Mouse (Mus musculus): Measurements from ENCODE around the gene Tmtc1. TPM values are rescaled to one million over a fixed set of nuclear protein-coding genes. Genes with fewer than 3 reads are reported as not detected.

Tmtc1 gene
- total and polyA plus RNA-seq, 2 experiments: 0.16 to 0.46 TPM

DNA sequence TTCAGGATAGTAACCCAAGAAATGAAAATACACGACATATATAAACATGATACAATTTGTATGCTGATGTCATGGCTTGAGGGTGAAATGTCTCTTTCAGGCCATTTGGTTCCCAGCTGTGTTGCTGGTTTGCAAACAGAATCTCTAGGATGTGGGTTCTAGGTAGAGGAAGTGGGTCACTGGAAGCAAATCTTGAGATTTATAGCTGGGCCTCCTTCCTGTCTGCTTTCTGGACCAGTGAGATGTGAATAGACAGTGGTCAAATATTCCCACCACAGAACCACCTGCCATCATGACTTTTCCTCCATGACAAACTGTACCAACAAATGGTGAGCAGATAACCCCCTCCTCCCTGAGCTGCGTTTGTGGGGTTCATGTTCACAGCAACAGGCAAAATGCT, 186.4 kb downstream of the Tmtc1 start:
- Histone ChIP-seq H3K27me3 (ENCODE audit: control insufficient read depth, insufficient read depth, low read length) (no peaks in the 10 kb centered on the region), H3K36me3 (ENCODE audit: control insufficient read depth, insufficient read depth, low read length) (no peaks in the 10 kb centered on the region), H3K4me3 (ENCODE audit: insufficient read depth, low read depth, low read length) (no peak overlapping the region), H3K79me2 (ENCODE audit: control insufficient read depth, insufficient read depth, low read length) (no peaks in the 10 kb centered on the region), H3K27ac (replicated peaks; ENCODE audit: insufficient read depth, low read depth, low read length) (no peak overlapping the region), H3K9ac (ENCODE audit: low read depth, low read length) (no peak overlapping the region), H3K4me1 (ENCODE audit: control insufficient read depth, insufficient read depth, low read length) (no peaks in the 10 kb centered on the region)
- WGBS: 88% methylated on average over 2 of the region's 2 CpGs
- TF ChIP-seq POLR2A (IDR thresholded peaks at IDR 0.05; ENCODE audit: extremely low read depth, insufficient read depth, low read length) (no peak), CTCF (IDR thresholded peaks at IDR 0.05; ENCODE audit: low read depth, low read length) (no peak)
- no peak for DNase-seq (ENCODE audit: extremely low read depth, low read depth, low spot score)

DNA sequence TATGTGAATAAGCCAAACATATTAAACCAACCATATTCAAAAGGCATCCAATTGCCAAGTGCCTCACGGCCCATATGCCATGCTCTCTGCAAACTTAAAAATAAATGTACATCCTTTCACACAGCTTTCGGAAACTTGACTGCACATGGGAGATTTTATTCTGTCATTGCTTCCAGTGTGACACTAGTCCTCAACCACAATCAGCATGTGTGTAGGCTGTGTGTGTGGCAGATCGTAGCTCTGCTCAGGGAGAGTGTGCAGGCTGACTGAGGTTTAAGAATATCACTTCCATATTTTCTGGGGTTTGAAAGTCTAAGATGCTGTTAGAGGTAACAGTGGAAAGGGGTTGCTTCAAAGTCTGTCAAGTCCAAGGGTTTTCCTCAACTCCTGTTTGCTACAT, 188.1 kb downstream of the Tmtc1 start:
- no peak overlapping the region for H3K9ac ChIP-seq (ENCODE audit: low read depth, low read length)
- H3K4me3 ChIP-seq (ENCODE audit: insufficient read depth, low read depth, low read length): no peak overlapping the region
- no peak overlapping the region for H3K27ac ChIP-seq (replicated peaks; ENCODE audit: insufficient read depth, low read depth, low read length)
- no peaks in the 10 kb centered on the region for H3K4me1 ChIP-seq (ENCODE audit: control insufficient read depth, insufficient read depth, low read length)
- no peaks in the 10 kb centered on the region for H3K79me2 ChIP-seq (ENCODE audit: control insufficient read depth, insufficient read depth, low read length)
- WGBS: 97% methylated on average over 3 of the region's 3 CpGs
- no peak for TF ChIP-seq CTCF (IDR thresholded peaks at IDR 0.05; ENCODE audit: low read depth, low read length)
- no peak for TF ChIP-seq POLR2A (IDR thresholded peaks at IDR 0.05; ENCODE audit: extremely low read depth, insufficient read depth, low read length)
- no peaks in the 10 kb centered on the region for H3K27me3 ChIP-seq (ENCODE audit: control insufficient read depth, insufficient read depth, low read length)
- H3K36me3 ChIP-seq (ENCODE audit: control insufficient read depth, insufficient read depth, low read length): no peaks in the 10 kb centered on the region
- DNase-seq (ENCODE audit: extremely low read depth, low read depth, low spot score): no peak

GRCm38 (mm10) chr6:148255395-148256053, 188.7 kb downstream of the Tmtc1 start:
- WGBS: 94% methylated on average over 1 of the region's 1 CpGs
- TF ChIP-seq POLR2A (IDR thresholded peaks at IDR 0.05; ENCODE audit: extremely low read depth, insufficient read depth, low read length): no peak
- no peak for TF ChIP-seq CTCF (IDR thresholded peaks at IDR 0.05; ENCODE audit: low read depth, low read length)
- Histone ChIP-seq H3K79me2 (ENCODE audit: control insufficient read depth, insufficient read depth, low read length) (no peaks in the 10 kb centered on the region), H3K9ac (ENCODE audit: low read depth, low read length) (no peak overlapping the region), H3K4me3 (ENCODE audit: insufficient read depth, low read depth, low read length) (no peak overlapping the region), H3K27ac (replicated peaks; ENCODE audit: insufficient read depth, low read depth, low read length) (no peak overlapping the region), H3K4me1 (ENCODE audit: control insufficient read depth, insufficient read depth, low read length) (no peaks in the 10 kb centered on the region), H3K27me3 (ENCODE audit: control insufficient read depth, insufficient read depth, low read length) (no peaks in the 10 kb centered on the region), H3K36me3 (ENCODE audit: control insufficient read depth, insufficient read depth, low read length) (no peaks in the 10 kb centered on the region)
- no peak for DNase-seq (ENCODE audit: extremely low read depth, low read depth, low spot score)

DNA sequence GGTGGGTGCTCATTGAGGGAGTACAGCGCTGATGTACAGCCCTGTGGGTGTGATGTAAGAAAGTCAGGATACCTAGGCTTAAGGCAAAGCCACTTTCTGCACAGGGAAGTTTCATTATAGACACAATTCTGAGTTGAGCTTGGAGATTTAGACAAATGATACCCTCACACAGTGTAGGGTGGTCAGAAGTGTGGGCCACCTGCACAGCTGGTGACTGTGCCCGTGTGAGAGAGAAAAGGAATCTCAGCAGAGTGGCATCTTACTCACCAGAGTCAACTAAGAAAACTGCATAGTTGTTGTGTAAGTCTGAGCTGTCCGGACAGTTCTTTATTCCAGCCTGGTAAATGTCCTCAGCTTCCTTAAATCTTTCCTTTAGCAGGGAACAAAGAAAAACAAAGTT, 195.0 kb downstream of the Tmtc1 start:
- Histone ChIP-seq H3K9ac (ENCODE audit: low read depth, low read length) (no peak overlapping the region), H3K4me1 (ENCODE audit: control insufficient read depth, insufficient read depth, low read length) (peaks cover 1% of the 10 kb centered on the region; the same call in 1 of the 2 replicates), H3K27me3 (ENCODE audit: control insufficient read depth, insufficient read depth, low read length) (no peaks in the 10 kb centered on the region), H3K4me3 (ENCODE audit: insufficient read depth, low read depth, low read length) (no peak overlapping the region), H3K27ac (replicated peaks; ENCODE audit: insufficient read depth, low read depth, low read length) (no peak overlapping the region), H3K79me2 (ENCODE audit: control insufficient read depth, insufficient read depth, low read length) (no peaks in the 10 kb centered on the region), H3K36me3 (ENCODE audit: control insufficient read depth, insufficient read depth, low read length) (no peaks in the 10 kb centered on the region)
- WGBS: 65% methylated on average over 3 of the region's 3 CpGs
- DNase-seq (ENCODE audit: extremely low read depth, low read depth, low spot score): no peak
- TF ChIP-seq CTCF (IDR thresholded peaks at IDR 0.05; ENCODE audit: low read depth, low read length): no peak
- TF ChIP-seq POLR2A (IDR thresholded peaks at IDR 0.05; ENCODE audit: extremely low read depth, insufficient read depth, low read length): no peak

DNA sequence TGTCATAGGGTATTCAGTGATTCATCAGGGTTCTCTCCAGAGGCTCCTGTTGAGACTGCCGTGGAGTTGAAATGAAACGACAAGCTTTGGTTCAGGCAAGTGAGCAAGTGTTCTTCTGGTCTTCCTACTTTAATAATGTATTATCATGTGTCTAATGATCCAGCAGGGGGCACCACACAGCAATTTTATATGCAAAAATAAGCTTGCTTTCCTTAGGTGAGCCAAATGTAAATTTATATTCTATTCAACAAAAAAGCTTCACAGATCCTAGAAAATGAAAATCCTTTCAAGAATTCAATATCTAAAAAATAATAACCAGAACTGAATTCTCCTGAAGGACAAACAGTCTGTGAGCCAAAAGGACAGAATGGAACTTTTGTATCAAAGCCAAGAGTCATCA, 195.6 kb downstream of the Tmtc1 start:
- 30% methylated on average over 2 of the region's 2 CpGs for whole genome bisulfite sequencing

GRCm38 (mm10) chr6:148246544-148246943, 197.6 kb downstream of the Tmtc1 start:
- Histone ChIP-seq H3K27me3 (ENCODE audit: control insufficient read depth, insufficient read depth, low read length) (no peaks in the 10 kb centered on the region), H3K36me3 (ENCODE audit: control insufficient read depth, insufficient read depth, low read length) (no peaks in the 10 kb centered on the region), H3K4me3 (ENCODE audit: insufficient read depth, low read depth, low read length) (no peak overlapping the region), H3K79me2 (ENCODE audit: control insufficient read depth, insufficient read depth, low read length) (no peaks in the 10 kb centered on the region), H3K4me1 (ENCODE audit: control insufficient read depth, insufficient read depth, low read length) (peaks cover 1% of the 10 kb centered on the region; the same call in 1 of the 2 replicates), H3K27ac (replicated peaks; ENCODE audit: insufficient read depth, low read depth, low read length) (no peak overlapping the region), H3K9ac (ENCODE audit: low read depth, low read length) (no peak overlapping the region)
- TF ChIP-seq CTCF (IDR thresholded peaks at IDR 0.05; ENCODE audit: low read depth, low read length) (no peak), POLR2A (IDR thresholded peaks at IDR 0.05; ENCODE audit: extremely low read depth, insufficient read depth, low read length) (no peak)
- WGBS: 83% methylated on average over 7 of the region's 7 CpGs
- DNase-seq (ENCODE audit: extremely low read depth, low read depth, low spot score): no peak

More for the DNA sequence above, 195.6 kb downstream of the Tmtc1 start:
- DNase-seq (ENCODE audit: extremely low read depth, low read depth, low spot score): peak; percentile 53
- Histone ChIP-seq H3K4me3 (ENCODE audit: insufficient read depth, low read depth, low read length) (no peak overlapping the region), H3K79me2 (ENCODE audit: control insufficient read depth, insufficient read depth, low read length) (no peaks in the 10 kb centered on the region), H3K4me1 (ENCODE audit: control insufficient read depth, insufficient read depth, low read length) (peaks cover 1% of the 10 kb centered on the region; the same call in 1 of the 2 replicates), H3K27ac (replicated peaks; ENCODE audit: insufficient read depth, low read depth, low read length) (no peak overlapping the region), H3K9ac (ENCODE audit: low read depth, low read length) (no peak overlapping the region), H3K36me3 (ENCODE audit: control insufficient read depth, insufficient read depth, low read length) (no peaks in the 10 kb centered on the region), H3K27me3 (ENCODE audit: control insufficient read depth, insufficient read depth, low read length) (no peaks in the 10 kb centered on the region)
- TF ChIP-seq CTCF (IDR thresholded peaks at IDR 0.05; ENCODE audit: low read depth, low read length): peak; percentile 13; the same call in 1 of the 2 replicates
- no peak for TF ChIP-seq POLR2A (IDR thresholded peaks at IDR 0.05; ENCODE audit: extremely low read depth, insufficient read depth, low read length)

All from liver, adult 2 months (tissue).